Mouse (Mus musculus): ENCODE measurements at regions not wholly inside any gene's neighbourhood (a gene's known extent, or its start where the extent isn't known, plus 50 kb on each side); places are given as distances from the start of the nearest gene placed in this dataset.
"Not testable (repeated sequence)": the region's sequence is repeated elsewhere in the genome, so short reads cannot be mapped to it uniquely, and the experiment has no call there.

- DNase-seq (ENCODE audit: low read depth, low spot score): no peak
Measured at GRCm38 (mm10) chr2:3864872-3865271, 152.6 kb upstream of the Frmd4a start.

DNA sequence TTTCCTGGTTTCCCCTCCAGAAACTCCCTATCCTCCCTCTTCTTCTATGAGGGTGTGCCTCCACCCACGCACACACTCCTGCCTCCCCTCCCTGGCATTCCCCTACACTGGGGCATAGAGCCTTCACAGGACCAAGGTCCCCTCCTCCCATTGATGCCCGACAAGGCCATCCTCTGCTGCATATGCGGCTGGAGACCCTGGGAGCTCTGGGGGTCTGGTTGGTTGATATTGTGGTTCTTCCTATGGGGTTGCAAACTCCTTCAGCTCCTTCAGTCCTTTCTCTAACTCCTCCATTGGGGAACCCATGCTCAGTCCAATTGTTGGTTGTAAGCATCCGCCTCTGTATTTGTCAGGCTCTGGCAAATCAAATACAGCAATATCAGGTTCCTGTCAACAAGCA is 150.8 kb upstream of the Frmd4a start:
- not testable (repeated sequence) for DNase-seq (ENCODE audit: low read depth, low spot score)

DNA sequence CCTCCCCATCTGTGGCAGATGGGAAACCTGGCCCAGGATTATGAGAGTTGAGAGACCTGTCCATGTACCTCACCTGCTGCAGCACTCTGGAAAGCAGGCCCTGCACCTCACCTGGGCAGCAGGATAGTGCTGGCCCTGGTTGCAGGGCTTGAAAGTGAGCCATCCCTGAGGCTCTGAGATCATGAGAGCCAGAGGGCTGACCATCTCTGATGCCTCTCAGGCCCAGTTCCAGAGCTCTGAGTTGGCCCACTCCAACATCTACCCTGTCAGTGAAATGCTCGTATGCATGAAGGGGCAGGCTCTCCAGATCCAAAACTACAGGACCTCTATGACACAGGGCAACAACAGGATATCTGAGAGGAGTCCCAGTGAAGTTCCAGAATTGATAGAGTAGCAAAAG is 147.8 kb upstream of the Frmd4a start:
- no peak for DNase-seq (ENCODE audit: low read depth, low spot score)

DNA sequence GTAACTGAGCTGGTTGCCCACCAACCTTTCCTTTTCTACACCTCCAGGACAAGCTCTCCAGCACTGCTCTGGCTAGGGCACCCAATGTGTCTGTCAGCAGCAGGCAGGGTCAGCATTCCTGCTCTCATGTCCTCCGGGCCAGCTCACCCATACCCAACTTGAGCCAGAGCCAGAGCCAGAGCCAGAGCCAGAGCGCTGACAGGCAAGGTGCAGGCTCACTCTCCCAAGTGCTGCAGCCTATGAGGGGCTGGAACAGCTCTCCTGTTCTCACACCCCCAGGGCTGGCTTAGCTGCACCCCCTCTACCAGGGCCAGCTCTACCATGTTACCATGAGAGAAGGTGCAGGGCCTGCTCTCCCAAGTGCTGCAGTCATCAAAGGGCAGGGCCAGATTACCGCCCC is 145.8 kb upstream of the Frmd4a start:
- DNase-seq (ENCODE audit: low read depth, low spot score): no peak

- no peak for DNase-seq (ENCODE audit: low read depth, low spot score)
Measured at GRCm38 (mm10) chr2:3887000-3887399, 130.5 kb upstream of the Frmd4a start.

GRCm38 (mm10) chr2:3887845-3888433 is 129.6 kb upstream of the Frmd4a start:
- DNase-seq (ENCODE audit: low read depth, low spot score): no peak

DNA sequence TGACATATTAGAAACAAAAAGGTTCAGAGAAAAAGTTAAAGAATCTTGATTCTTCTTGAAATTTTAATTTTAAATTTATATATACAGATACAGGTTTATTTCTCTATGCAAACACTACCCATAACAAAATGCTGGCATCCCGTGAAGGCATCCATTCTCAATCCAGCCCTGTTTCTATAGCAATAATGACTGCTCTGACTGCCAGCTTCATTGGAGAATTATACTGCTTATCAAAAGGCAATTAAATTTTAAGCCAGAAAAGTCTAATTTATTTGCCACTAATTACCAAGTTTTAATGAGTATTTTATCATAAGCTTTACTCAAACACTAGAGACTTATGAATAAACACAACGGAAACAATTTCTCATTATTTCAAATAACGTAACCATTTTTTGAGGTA is 128.1 kb upstream of the Frmd4a start:
- DNase-seq (ENCODE audit: low read depth, low spot score): no peak

GRCm38 (mm10) chr2:3890462-3890861 is 127.1 kb upstream of the Frmd4a start:
- DNase-seq (ENCODE audit: low read depth, low spot score): no peak

DNA sequence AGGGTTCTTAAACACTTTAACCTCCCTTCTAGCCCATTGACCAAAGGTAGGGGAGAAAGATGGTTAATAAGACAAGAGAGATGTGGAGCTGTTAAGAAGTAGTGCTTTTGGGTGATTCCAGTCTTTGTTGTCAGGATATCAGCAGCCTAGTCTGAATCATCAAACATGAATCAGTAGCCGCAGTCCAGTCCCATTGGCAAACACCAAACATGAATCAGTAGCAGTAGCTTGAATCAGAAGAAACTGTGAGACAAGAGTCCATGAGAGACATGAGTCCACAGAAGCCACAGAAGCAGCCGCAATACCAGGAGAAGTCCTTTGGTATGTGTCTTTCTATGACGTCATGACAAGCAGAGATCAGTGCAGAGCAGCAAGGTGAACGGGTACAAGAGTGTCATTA is 110.5 kb upstream of the Frmd4a start:
- DNase-seq (ENCODE audit: low read depth, low spot score): no peak

- no peak for DNase-seq (ENCODE audit: low read depth, low spot score)
Measured at GRCm38 (mm10) chr2:3908192-3908591, 109.3 kb upstream of the Frmd4a start.

DNA sequence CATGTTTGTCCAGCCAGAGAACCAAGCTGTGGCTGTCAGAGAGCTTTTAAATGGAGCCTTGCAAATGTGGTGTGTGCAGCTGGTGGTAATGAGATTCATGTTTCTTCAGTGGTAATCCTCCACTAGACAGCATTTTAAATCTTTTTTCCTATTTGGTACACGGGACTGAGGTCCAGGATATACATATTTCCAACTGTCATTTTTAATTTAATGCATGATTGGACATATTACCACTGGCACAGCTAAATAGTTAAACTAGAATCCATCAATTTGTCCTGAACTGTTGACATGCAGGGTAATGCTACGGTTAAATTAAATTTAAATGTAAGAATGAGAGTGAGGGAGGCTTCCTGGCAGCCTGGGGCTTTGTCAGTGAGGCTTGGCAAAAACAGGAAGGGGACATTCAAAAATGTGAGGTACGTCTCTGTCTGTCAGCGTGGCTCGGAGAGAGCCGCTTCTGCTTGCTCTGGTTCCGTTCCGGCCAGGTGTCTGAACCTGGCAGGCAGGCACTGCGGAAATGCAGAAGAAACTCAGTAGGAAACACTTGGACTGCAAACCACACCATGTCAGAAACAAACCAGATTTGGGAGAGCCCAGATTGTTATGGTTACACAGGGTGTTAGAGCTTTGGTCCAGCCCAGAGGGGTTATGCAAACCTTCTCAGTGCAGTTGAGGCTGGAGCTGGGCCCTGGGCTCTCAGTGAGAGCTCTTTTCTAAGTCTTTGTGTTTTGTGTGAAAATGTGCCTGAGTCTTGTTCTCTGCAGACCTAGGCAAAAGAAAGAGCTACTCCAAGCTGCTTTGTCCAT is 107.2 kb upstream of the Frmd4a start:
- DNase-seq (ENCODE audit: low read depth, low spot score): peak; percentile 2

DNA sequence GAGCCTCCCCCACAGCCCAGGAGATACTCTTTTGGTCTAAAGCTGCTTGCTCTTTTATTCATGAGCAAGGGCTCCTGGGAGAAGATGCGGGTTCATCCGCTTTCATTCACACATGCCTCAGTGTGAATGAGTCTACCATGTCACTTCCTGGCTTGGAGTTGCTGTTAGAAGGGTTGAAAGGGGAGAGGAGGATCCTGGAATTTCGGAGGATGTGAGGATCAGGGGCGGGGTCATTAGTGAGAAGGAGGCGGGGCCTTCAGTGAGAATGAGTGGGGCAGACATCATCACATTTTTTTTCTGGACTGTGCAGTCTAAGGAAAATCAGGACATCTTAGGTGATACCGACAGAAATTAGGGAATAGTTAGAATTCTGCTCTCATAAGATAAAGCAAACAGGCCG is 102.4 kb upstream of the Frmd4a start:
- peak; percentile 56 for DNase-seq (ENCODE audit: low read depth, low spot score)

DNA sequence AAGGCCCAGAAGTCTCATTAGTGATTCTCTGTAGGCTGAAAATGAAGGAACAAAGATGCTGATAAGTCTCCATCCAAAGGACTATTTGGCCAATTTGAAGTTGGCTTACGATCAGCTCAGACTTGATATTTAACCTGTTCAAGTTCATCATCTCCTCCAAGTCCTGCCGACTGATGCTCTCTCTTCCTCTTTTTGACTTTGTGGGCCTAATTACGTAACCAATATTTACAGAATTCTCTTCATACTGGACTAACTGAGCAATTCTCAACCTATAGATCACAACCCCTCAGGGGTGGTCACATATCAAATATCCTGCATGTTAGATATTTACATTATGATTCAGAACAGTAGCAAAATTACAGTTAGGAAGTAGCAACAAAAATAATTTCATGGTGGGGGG is 101.2 kb upstream of the Frmd4a start:
- no peak for DNase-seq (ENCODE audit: low read depth, low spot score)

GRCm38 (mm10) chr2:3918156-3918555 is 99.4 kb upstream of the Frmd4a start:
- DNase-seq (ENCODE audit: low read depth, low spot score): no peak

DNA sequence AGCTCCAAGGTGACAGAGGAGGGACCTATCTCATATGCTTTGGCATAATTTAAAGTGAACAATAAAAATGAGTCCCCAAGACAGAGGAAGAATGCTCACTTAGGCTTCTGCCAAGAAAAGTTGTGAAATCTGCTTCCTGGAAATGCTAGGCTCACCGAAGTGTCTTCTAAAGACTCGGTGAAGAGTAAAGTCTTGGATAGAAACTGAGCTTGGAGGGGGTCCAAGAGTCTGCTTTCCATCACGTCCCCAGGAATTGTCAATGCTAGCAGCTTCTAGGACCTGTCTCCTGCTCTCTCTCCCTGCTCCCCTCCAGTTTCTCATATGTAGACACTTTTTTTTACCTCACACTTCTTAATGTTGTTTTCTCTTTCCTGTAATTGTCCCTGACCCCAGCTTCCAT is 97.6 kb upstream of the Frmd4a start:
- DNase-seq (ENCODE audit: low read depth, low spot score): no peak

DNA sequence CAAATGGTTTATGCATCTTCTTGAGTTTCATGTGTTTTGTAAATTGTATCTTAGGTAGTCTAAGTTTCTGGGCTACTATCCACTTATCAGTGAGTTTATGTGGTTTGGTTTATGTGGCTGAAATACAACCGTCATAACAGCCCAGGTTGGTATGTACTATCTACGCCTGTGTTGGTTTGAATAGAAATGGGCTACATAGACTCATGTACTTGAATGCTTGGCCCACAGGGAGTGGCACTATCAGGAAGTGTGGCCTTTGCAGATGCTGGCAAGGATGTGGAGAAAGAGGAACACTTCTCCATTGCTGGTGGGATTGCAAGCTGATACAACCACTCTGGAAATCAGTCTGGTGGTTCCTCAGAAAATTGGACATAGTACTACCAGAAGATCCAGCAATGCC is 96.4 kb upstream of the Frmd4a start:
- not testable (repeated sequence) for DNase-seq (ENCODE audit: low read depth, low spot score)

- DNase-seq (ENCODE audit: low read depth, low spot score): no peak
Measured at GRCm38 (mm10) chr2:3922739-3923138, 94.8 kb upstream of the Frmd4a start.

- DNase-seq (ENCODE audit: low read depth, low spot score): no peak
Measured at GRCm38 (mm10) chr2:3924696-3925095, 92.8 kb upstream of the Frmd4a start.

DNA sequence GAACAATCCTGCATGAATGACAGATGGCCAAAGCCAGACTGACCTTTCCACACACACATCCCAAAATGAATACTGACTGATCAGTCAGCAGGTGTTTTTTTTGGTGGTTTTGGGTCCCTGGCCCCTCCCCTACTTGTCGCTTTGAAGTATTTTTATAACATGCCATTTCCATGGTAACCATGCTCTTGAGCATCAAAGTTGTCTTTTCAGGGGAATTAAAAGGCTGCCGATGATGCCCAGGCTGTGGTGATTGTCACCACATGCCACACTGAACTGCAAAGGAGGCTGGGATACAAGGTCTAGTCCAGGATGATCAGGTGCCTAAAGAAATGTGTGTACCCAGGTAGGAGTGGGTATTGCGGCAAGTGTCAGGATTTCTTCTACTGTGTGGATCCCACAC is 92.3 kb upstream of the Frmd4a start:
- DNase-seq (ENCODE audit: low read depth, low spot score): no peak

GRCm38 (mm10) chr2:3926129-3926528 is 91.4 kb upstream of the Frmd4a start:
- DNase-seq (ENCODE audit: low read depth, low spot score): no peak

DNA sequence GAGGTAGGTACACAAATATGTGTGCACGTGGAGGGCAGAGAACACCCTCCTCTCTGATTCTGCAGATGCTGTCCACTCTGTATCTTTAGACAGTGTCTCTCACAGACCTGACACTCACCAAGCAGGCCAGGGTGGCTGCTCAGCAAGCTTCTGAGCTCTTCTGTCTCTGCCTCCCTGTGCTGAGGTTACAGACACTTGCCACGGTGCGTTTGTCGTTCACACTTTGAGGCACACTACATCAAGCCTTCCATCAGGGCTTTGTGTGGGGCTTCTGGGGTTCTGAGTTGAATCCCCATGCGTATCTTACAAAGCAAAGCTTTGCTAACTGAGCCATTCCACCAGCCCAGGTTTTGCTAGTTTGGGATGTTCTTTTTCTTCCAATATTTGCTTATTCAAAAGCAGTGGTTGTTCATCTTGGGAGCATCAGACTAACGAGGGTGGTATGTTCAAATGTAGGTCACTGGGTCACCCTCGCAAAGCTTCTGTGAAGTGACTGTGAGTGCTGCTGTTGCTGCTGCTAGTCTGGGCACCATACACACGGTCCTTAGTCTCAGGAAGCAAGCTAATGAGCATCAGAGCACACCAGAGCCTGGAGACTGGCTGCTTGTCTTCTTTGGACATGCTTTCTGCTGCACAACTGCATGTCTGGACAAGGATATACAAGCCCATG is 90.2 kb upstream of the Frmd4a start:
- no peak for DNase-seq (ENCODE audit: low read depth, low spot score)

DNA sequence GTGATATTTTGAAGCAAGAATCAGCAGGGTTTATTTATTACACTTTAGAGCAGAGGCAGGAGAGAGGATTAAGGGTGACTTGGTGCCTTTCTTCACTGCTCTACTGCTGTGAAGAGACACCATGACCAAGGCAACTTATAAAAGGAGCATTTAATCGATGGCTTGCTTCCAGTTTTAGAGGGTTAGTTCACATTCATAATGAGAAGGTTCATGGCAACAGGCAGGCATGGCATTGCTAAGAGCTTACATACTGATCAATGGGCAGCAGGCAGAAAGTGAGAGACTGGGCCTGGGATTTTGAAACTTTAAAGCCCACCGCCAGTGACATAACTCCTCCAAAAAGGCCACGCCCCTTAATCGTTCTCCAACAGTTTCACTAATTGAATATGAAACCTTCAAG is 89.7 kb upstream of the Frmd4a start:
- DNase-seq (ENCODE audit: low read depth, low spot score): no peak

- no peak for DNase-seq (ENCODE audit: low read depth, low spot score)
Measured at GRCm38 (mm10) chr2:3930650-3931049, 86.9 kb upstream of the Frmd4a start.
